Mouse (Mus musculus): ENCODE data around the gene Ptprd. TPM values are rescaled to one million over a fixed set of nuclear protein-coding genes. Genes with fewer than 3 reads are reported as not detected.

The Ptprd gene
- polyA plus RNA-seq, 1 experiment: 108 TPM

- no peaks in the 10 kb centered on the region for H3K4me1 ChIP-seq (ENCODE audit: control insufficient read depth, insufficient read depth, low read length)
- no peaks in the 10 kb centered on the region for H3K27me3 ChIP-seq (ENCODE audit: control insufficient read depth, insufficient read depth, low read length)
- DNase-seq: peak; percentile 15 to 27
- 56% methylated on average over 3 of the region's 3 CpGs for WGBS
- no peak overlapping the region for H3K4me3 ChIP-seq (replicated peaks; ENCODE audit: insufficient read depth, low read depth, low read length)
- TF ChIP-seq CTCF (IDR thresholded peaks at IDR 0.05; ENCODE audit: borderline replicate concordance, insufficient read depth, low read depth, low read length): peak; percentile 32; the same call in 1 of the 2 replicates
- TF ChIP-seq POLR2A (IDR thresholded peaks at IDR 0.05; ENCODE audit: borderline replicate concordance, insufficient read depth, low read length): no peak
- H3K27ac ChIP-seq (ENCODE audit: insufficient read depth, low read length): no peak overlapping the region
Observed at GRCm38 (mm10) chr4:77083165-77083564, 1128.6 kb downstream of the Ptprd start.

GRCm38 (mm10) chr4:77077607-77078006 lies 1134.2 kb downstream of the Ptprd start:
- no peak overlapping the region for H3K4me3 ChIP-seq (replicated peaks; ENCODE audit: insufficient read depth, low read depth, low read length)
- H3K27me3 ChIP-seq (ENCODE audit: control insufficient read depth, insufficient read depth, low read length): no peaks in the 10 kb centered on the region
- 44% methylated on average over 4 of the region's 4 CpGs for WGBS
- no peak for DNase-seq
- H3K27ac ChIP-seq (ENCODE audit: insufficient read depth, low read length): no peak overlapping the region
- TF ChIP-seq CTCF (IDR thresholded peaks at IDR 0.05; ENCODE audit: borderline replicate concordance, insufficient read depth, low read depth, low read length): no peak
- TF ChIP-seq POLR2A (IDR thresholded peaks at IDR 0.05; ENCODE audit: borderline replicate concordance, insufficient read depth, low read length): no peak
- no peaks in the 10 kb centered on the region for H3K4me1 ChIP-seq (ENCODE audit: control insufficient read depth, insufficient read depth, low read length)

- H3K27me3 ChIP-seq (ENCODE audit: control insufficient read depth, insufficient read depth, low read length): no peaks in the 10 kb centered on the region
- no peak overlapping the region for H3K4me3 ChIP-seq (replicated peaks; ENCODE audit: insufficient read depth, low read depth, low read length)
- no peak overlapping the region for H3K27ac ChIP-seq (ENCODE audit: insufficient read depth, low read length)
- DNase-seq: no peak
- no peaks in the 10 kb centered on the region for H3K4me1 ChIP-seq (ENCODE audit: control insufficient read depth, insufficient read depth, low read length)
- TF ChIP-seq POLR2A (IDR thresholded peaks at IDR 0.05; ENCODE audit: borderline replicate concordance, insufficient read depth, low read length) (no peak), CTCF (IDR thresholded peaks at IDR 0.05; ENCODE audit: borderline replicate concordance, insufficient read depth, low read depth, low read length) (no peak)
- 78% methylated on average over 6 of the region's 6 CpGs for WGBS
Observed at GRCm38 (mm10) chr4:77050536-77051207, 1161.1 kb downstream of the Ptprd start.

- TF ChIP-seq CTCF (IDR thresholded peaks at IDR 0.05; ENCODE audit: borderline replicate concordance, insufficient read depth, low read depth, low read length) (no peak), POLR2A (IDR thresholded peaks at IDR 0.05; ENCODE audit: borderline replicate concordance, insufficient read depth, low read length) (no peak)
- H3K27me3 ChIP-seq (ENCODE audit: control insufficient read depth, insufficient read depth, low read length): no peaks in the 10 kb centered on the region
- H3K4me1 ChIP-seq (ENCODE audit: control insufficient read depth, insufficient read depth, low read length): no peaks in the 10 kb centered on the region
- WGBS: 80% methylated on average over 1 of the region's 1 CpGs
- no peak for DNase-seq
- no peak overlapping the region for H3K4me3 ChIP-seq (replicated peaks; ENCODE audit: insufficient read depth, low read depth, low read length)
- no peak overlapping the region for H3K27ac ChIP-seq (ENCODE audit: insufficient read depth, low read length)
Observed at GRCm38 (mm10) chr4:77004483-77004882, 1207.3 kb downstream of the Ptprd start.

- DNase-seq: no peak
- H3K4me3 ChIP-seq (replicated peaks; ENCODE audit: insufficient read depth, low read depth, low read length): no peak overlapping the region
- H3K27me3 ChIP-seq (ENCODE audit: control insufficient read depth, insufficient read depth, low read length): no peaks in the 10 kb centered on the region
- H3K27ac ChIP-seq (ENCODE audit: insufficient read depth, low read length): no peak overlapping the region
- TF ChIP-seq CTCF (IDR thresholded peaks at IDR 0.05; ENCODE audit: borderline replicate concordance, insufficient read depth, low read depth, low read length): no peak
- TF ChIP-seq POLR2A (IDR thresholded peaks at IDR 0.05; ENCODE audit: borderline replicate concordance, insufficient read depth, low read length): no peak
- 71% methylated on average over 4 of the region's 4 CpGs for WGBS
- no peaks in the 10 kb centered on the region for H3K4me1 ChIP-seq (ENCODE audit: control insufficient read depth, insufficient read depth, low read length)
Observed at GRCm38 (mm10) chr4:76996172-76996571, 1215.6 kb downstream of the Ptprd start.

GRCm38 (mm10) chr4:76989961-76990360 lies 1221.8 kb downstream of the Ptprd start:
- no peaks in the 10 kb centered on the region; the same call in 1 of the 2 replicates for H3K4me1 ChIP-seq (ENCODE audit: control insufficient read depth, insufficient read depth, low read length)
- H3K27ac ChIP-seq (ENCODE audit: insufficient read depth, low read length): no peak overlapping the region
- WGBS: 68% methylated on average over 1 of the region's 1 CpGs
- no peak overlapping the region for H3K4me3 ChIP-seq (replicated peaks; ENCODE audit: insufficient read depth, low read depth, low read length)
- no peak for DNase-seq
- TF ChIP-seq POLR2A (IDR thresholded peaks at IDR 0.05; ENCODE audit: borderline replicate concordance, insufficient read depth, low read length) (no peak), CTCF (IDR thresholded peaks at IDR 0.05; ENCODE audit: borderline replicate concordance, insufficient read depth, low read depth, low read length) (no peak)
- H3K27me3 ChIP-seq (ENCODE audit: control insufficient read depth, insufficient read depth, low read length): no peaks in the 10 kb centered on the region

GRCm38 (mm10) chr4:76977056-76977809 lies 1234.5 kb downstream of the Ptprd start:
- Histone ChIP-seq H3K4me1 (ENCODE audit: control insufficient read depth, insufficient read depth, low read length) (no peaks in the 10 kb centered on the region), H3K4me3 (replicated peaks; ENCODE audit: insufficient read depth, low read depth, low read length) (no peak overlapping the region), H3K27ac (ENCODE audit: insufficient read depth, low read length) (no peak overlapping the region), H3K27me3 (ENCODE audit: control insufficient read depth, insufficient read depth, low read length) (no peaks in the 10 kb centered on the region)
- 88% methylated on average over 3 of the region's 3 CpGs for WGBS
- TF ChIP-seq POLR2A (IDR thresholded peaks at IDR 0.05; ENCODE audit: borderline replicate concordance, insufficient read depth, low read length): no peak
- TF ChIP-seq CTCF (IDR thresholded peaks at IDR 0.05; ENCODE audit: borderline replicate concordance, insufficient read depth, low read depth, low read length): no peak
- no peak for DNase-seq

- peak in 1 of 2 experiments; percentile 11 for DNase-seq
- Histone ChIP-seq H3K27ac (ENCODE audit: insufficient read depth, low read length) (no peak overlapping the region), H3K4me3 (replicated peaks; ENCODE audit: insufficient read depth, low read depth, low read length) (no peak overlapping the region), H3K27me3 (ENCODE audit: control insufficient read depth, insufficient read depth, low read length) (no peaks in the 10 kb centered on the region), H3K4me1 (ENCODE audit: control insufficient read depth, insufficient read depth, low read length) (no peaks in the 10 kb centered on the region)
- 41% methylated on average over 3 of the region's 3 CpGs for WGBS
- peak; percentile 30; the same call in 1 of the 2 replicates for TF ChIP-seq CTCF (IDR thresholded peaks at IDR 0.05; ENCODE audit: borderline replicate concordance, insufficient read depth, low read depth, low read length)
- TF ChIP-seq POLR2A (IDR thresholded peaks at IDR 0.05; ENCODE audit: borderline replicate concordance, insufficient read depth, low read length): no peak
Observed at GRCm38 (mm10) chr4:76948251-76948650, 1263.5 kb downstream of the Ptprd start.
